Mouse (Mus musculus) small intestine, adult 2 months (tissue): Measurements from ENCODE around the gene Gar1. TPM values are rescaled to one million over a fixed set of nuclear protein-coding genes. Genes with fewer than 3 reads are reported as not detected.
A peak's percentile ranks its signal among the peaks of the same experiment; 100 is the strongest.

Experiments
- H3K27ac ChIP-seq: fragments of 200-500 bp; 2 replicates; pipeline ENCODE4 v1.5.1; 2012; ENCODE audit warnings: low read depth, low read length, control low read depth, inconsistent platforms; ENCODE audit not compliant: insufficient read depth
- H3K27me3 ChIP-seq: fragments of 200-500 bp; 2 replicates; pipeline ENCODE4 v1.6.1; 2012; ENCODE audit warnings: mild to moderate bottlenecking, moderate library complexity, low read length, inconsistent platforms; ENCODE audit not compliant: control insufficient read depth, insufficient read depth
- H3K36me3 ChIP-seq: fragments of 200-500 bp; 2 replicates; pipeline ENCODE4 v1.6.1; 2012; ENCODE audit warnings: mild to moderate bottlenecking, low read length, control low read depth, inconsistent platforms; ENCODE audit not compliant: control insufficient read depth, insufficient read depth
- H3K4me1 ChIP-seq: fragments of 200-500 bp; 2 replicates; pipeline ENCODE4 v1.6.1; 2012; ENCODE audit warnings: low read length, inconsistent platforms, mixed read lengths; ENCODE audit not compliant: control insufficient read depth, insufficient read depth, insufficient read length
- H3K4me3 ChIP-seq: fragments of 200-500 bp; 2 replicates; pipeline ENCODE4 v1.5.1; 2012; ENCODE audit warnings: low read depth, mild to moderate bottlenecking, control low read depth, inconsistent platforms, low read length, moderate library complexity
- CTCF ChIP-seq: fragments of 200-500 bp; IDR thresholded peaks from 2 replicates; pipeline ENCODE4 v1.5.1; 2012; ENCODE audit warnings: low read depth, mild to moderate bottlenecking, control low read depth, inconsistent platforms, low read length, moderate library complexity, mixed read lengths; ENCODE audit not compliant: insufficient replicate concordance, insufficient read length; ENCODE audit errors: extremely low read depth
- POLR2A ChIP-seq: fragments of 200-500 bp; IDR thresholded peaks from 2 replicates; pipeline ENCODE4 v1.6.1; 2012; ENCODE audit warnings: low read depth, mild to moderate bottlenecking, control low read depth, inconsistent platforms, low read length, moderate library complexity
- WGBS: fragments of 180-500 bp; shearing (Covaris S2); methylation state at CpG from one replicate; pipeline ENCODE4 v1.1.7; 2018; 5-methylcytosine and 5-hydroxymethylcytosine counted together
- polyA plus RNA-seq: library from polyadenylated mRNA; depleted of rRNA; stranded (reverse); fragments of >200 nt; gene quantifications from 2 replicates; pipeline ENCODE4 v1.2.3, GENCODE M21; 2012; rRNA removed

The Gar1 gene
- polyA plus RNA-seq, result 3.6 and 10.5 TPM in 2 replicates

DNA sequence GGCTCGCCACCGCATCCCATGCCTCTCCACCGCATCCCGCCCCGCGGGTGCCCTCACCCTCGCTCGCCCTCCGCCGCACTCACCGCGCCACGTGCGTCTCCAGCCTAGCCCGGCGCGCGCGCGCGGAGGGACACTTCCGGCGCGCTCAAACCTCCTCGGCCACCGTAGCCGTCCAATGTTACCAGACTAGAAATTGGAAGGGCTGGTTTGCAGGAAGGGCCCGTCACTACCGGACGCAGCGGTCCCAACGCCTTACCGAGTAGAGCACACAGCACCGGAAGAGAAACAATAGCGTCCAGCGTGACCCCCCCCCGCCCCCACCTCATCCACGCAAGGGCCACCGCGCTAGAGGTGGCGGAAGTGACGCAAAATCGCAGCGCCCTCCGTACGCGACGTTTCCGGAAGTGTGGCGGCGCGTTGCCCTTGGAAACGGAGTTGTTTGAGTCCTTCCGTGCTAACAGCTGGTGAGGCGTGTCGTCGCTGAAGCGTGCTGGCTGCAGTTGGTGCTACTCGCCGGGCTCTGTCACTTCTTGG, at the start of gene Gar1:
TSS of gene Gar1 (minus strand) at position 362 of the 534 bp plus-strand sequence.
- Histone ChIP-seq H3K27ac (peak within 1 kb of the TSS; percentile 89), H3K27me3 (no peaks in the 10 kb centered on the region), H3K36me3 (peaks cover 2% of the 10 kb centered on the region), H3K4me1 (no peaks in the 10 kb centered on the region; the same call in none of the 2 replicates), H3K4me3 (peak within 1 kb of the TSS; percentile 88)
- TF ChIP-seq CTCF (no peak), POLR2A (no peak; the same call in 1 of the 2 replicates)
- under 1% methylated on average over 60 of the region's 60 CpGs for WGBS

DNA sequence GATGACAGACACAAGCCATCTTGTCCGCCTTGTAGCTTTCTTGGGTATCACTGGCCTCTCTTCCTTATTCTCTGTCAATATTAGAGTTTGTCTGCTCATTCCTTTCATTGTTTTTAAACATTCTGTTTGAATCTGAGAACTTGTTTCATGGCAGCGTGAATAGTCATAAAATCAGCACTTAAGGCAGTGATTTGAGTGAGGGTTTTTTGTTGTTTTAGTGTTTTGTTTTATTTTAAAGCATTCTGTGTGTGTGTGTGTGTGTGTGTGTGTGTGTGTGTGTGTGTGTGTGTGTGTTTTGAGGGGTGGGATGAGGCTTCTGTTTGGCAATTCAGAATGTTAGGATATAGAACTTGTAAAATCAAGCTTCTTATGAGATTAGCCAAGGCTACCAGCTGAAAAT, 48.7 kb upstream of the Gar1 start:
- no peak overlapping the region for H3K4me3 ChIP-seq

DNA sequence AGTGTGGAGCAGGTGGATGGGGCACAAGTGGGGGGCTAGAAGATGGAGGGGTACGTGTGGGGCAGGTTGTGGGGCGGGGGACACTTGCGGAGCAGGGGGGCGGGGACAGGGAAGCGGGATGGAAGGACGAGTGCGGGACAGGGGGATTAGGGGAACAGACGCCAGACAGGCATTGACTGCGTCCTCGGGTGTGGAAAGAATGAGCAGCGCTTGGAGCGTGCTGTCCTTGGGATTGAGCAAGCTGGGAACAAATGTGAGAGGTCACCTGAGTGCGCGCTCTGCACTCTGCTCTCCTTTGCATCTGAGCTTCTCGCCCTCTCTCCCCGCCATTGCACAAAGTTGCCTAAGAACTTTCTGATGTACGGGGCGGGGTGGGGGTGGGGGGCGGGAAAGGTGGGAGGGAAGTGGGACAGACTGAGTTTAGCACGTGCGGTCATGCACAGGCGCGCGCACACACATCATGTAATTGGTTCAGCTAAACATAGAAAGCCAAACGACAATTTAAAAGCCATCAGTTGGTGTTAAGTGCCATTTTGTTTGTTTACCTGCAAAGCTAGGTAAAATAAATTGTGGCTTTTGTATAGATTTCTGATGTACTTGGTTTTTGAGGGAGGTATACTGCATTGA, 48.0 kb upstream of the Gar1 start:
- WGBS, result 3% methylated on average over 25 of the region's 25 CpGs
- Histone ChIP-seq H3K4me3 (peak overlapping the region; percentile 86), H3K27ac (no peak overlapping the region), H3K36me3 (no peaks in the 10 kb centered on the region), H3K27me3 (no peaks in the 10 kb centered on the region), H3K4me1 (peaks cover 3% of the 10 kb centered on the region; the same call in 1 of the 2 replicates)
- TF ChIP-seq CTCF (no peak), POLR2A (no peak)

More for the DNA sequence above, 48.7 kb upstream of the Gar1 start:
- Histone ChIP-seq H3K27ac (no peak overlapping the region), H3K36me3 (no peaks in the 10 kb centered on the region), H3K4me1 (peaks cover 3% of the 10 kb centered on the region; the same call in 1 of the 2 replicates), H3K27me3 (no peaks in the 10 kb centered on the region)
- TF ChIP-seq CTCF (no peak), POLR2A (no peak)
- WGBS, result 80% methylated on average over 2 of the region's 2 CpGs

DNA sequence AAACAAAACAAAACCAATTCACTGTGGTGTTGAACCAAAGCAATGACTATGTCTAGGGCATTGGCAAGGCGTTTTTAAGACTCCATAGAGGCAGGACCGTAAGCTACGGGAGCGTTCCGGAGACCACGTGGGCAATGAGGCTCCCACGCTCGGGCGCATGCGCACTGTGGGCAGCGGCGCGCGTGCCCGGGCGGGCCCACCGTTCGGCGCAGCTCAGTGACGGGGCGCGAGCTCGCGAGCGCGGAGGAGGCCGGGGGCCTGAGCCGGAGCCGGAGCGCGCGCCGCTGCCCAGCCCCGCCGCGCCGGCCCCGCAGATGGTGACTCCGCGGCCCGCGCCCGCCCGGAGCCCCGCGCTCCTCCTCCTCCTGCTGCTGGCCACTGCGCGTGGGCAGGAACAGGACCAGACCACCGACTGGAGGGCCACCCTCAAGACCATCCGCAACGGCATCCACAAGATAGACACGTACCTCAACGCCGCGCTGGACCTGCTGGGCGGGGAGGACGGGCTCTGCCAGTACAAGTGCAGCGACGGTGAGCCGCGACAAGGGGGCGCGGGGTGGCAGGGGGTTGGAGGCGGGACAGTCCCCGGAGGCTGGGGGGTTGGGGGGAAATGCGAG, 47.3 kb upstream of the Gar1 start, which contains the start of gene Pla2g12a:
TSS of gene Pla2g12a (plus strand) at position 202 of the 617 bp plus-strand sequence.
- no peaks in the 10 kb centered on the region for H3K27me3 ChIP-seq
- H3K27ac ChIP-seq, result no peak within 1 kb of the TSS
- H3K4me1 ChIP-seq, result peaks cover 3% of the 10 kb centered on the region; the same call in 1 of the 2 replicates
- WGBS, result under 1% methylated on average over 66 of the region's 66 CpGs
- H3K4me3 ChIP-seq, result peak within 1 kb of the TSS; percentile 86
- TF ChIP-seq POLR2A (no peak), CTCF (no peak)
- no peaks in the 10 kb centered on the region for H3K36me3 ChIP-seq

DNA sequence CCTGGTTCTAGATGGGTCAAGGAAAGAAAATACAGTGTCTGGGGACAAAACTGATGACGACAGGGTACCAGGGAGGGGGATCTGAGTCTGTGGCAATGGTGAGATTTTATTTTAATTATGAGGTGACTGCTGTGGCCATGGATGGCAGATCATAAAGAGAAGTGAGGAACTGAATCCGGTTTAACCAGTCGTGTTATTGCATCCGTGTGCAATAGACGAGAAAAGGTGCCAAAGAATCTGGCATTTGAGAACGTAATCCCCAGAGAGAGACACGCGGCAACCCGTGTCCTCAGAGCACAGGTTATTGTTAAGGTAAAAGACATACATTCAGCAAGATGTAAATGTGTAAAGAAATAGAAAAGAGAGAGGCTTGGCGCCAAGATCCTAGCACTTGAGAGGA, 46.1 kb upstream of the Gar1 start:
- H3K4me3 ChIP-seq, result no peak overlapping the region
- WGBS, result 57% methylated on average over 10 of the region's 10 CpGs
- peaks cover 3% of the 10 kb centered on the region; the same call in 1 of the 2 replicates for H3K4me1 ChIP-seq
- no peaks in the 10 kb centered on the region for H3K36me3 ChIP-seq
- no peak overlapping the region for H3K27ac ChIP-seq
- H3K27me3 ChIP-seq, result no peaks in the 10 kb centered on the region
- no peak for TF ChIP-seq CTCF
- no peak for TF ChIP-seq POLR2A

DNA sequence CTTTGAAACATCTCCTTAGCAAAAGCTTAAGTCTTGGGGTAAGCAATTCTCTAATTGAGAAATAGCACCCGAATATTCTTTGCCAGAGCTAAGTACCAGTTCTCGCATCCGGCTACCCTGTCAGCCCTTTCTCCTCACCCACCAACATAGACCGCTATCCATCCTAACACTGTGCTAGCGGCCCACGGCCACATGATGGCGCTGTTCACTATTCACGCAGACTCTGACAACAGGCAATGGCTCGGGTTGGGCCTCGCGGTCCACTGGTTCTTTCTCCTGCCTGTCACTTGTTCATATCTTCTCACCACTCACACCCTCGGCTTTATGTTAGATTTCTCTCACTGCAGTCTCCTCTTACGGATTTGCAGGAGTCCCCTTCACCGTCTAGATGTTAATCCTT, 32.5 kb upstream of the Gar1 start:
- H3K36me3 ChIP-seq, result no peaks in the 10 kb centered on the region
- H3K4me1 ChIP-seq, result no peaks in the 10 kb centered on the region
- no peak overlapping the region for H3K27ac ChIP-seq
- H3K4me3 ChIP-seq, result no peak overlapping the region
- TF ChIP-seq POLR2A (no peak), CTCF (peak; percentile 71; the same call in 1 of the 2 replicates)
- H3K27me3 ChIP-seq, result no peaks in the 10 kb centered on the region
- WGBS, result 42% methylated on average over 14 of the region's 14 CpGs

DNA sequence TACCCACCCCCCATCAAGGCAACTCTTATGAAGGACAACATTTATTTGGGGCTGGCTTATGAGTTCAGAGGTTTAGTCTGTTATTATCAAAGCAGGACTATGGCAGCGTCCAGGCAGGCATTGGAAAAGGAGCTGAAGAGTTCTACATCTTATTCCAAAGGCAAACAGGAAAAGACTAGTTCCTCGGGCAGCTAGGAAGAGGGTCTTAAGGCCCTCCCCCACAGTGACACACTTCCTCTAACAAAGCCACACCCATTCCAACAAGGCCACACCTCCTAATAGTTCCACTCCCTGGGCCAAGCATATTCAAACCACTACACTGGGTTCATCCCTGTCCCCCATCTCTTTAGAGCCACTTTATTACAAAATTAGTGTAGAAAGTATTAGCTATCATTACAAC, 31.4 kb upstream of the Gar1 start:
- WGBS, result 55% methylated on average over 2 of the region's 2 CpGs
- H3K27ac ChIP-seq, result no peak overlapping the region
- H3K27me3 ChIP-seq, result no peaks in the 10 kb centered on the region
- H3K4me1 ChIP-seq, result no peaks in the 10 kb centered on the region
- no peak overlapping the region for H3K4me3 ChIP-seq
- TF ChIP-seq POLR2A, result no peak
- no peak for TF ChIP-seq CTCF
- H3K36me3 ChIP-seq, result no peaks in the 10 kb centered on the region
